Mouse (Mus musculus) lung, adult 2 months (tissue): ENCODE measurements around the gene Cd2. TPM values are rescaled to one million over a fixed set of nuclear protein-coding genes. Genes with fewer than 3 reads are reported as not detected.

Experiments
- DNase-seq: peaks from one replicate; pipeline ENCODE4 v3.0.0; 2022
- H3K4me1 ChIP-seq: fragments of 200-500 bp; 2 replicates; pipeline ENCODE4 v1.6.1; 2011; ENCODE audit warnings: low read length; ENCODE audit not compliant: control insufficient read depth, insufficient read depth
- H3K4me3 ChIP-seq: fragments of 200-500 bp; replicated peaks from 2 replicates; pipeline ENCODE3; 2011; ENCODE audit warnings: low read depth, mild to moderate bottlenecking, control low read depth, low read length; ENCODE audit errors: extremely low read depth
- CTCF ChIP-seq: fragments of 200-500 bp; IDR thresholded peaks from 2 replicates; pipeline ENCODE4 v1.5.1; 2011; ENCODE audit warnings: mild to moderate bottlenecking, low read length, control low read depth; ENCODE audit not compliant: insufficient read depth
- POLR2A ChIP-seq: fragments of 200-500 bp; IDR thresholded peaks from 2 replicates; pipeline ENCODE4 v1.6.1; 2011; ENCODE audit warnings: low read depth, mild to moderate bottlenecking, control low read depth, low read length, borderline replicate concordance; ENCODE audit errors: extremely low read depth
- WGBS: fragments of 180-500 bp; shearing (Covaris S2); methylation state at CpG from one replicate; pipeline ENCODE4 v1.1.7; 2018; 5-methylcytosine and 5-hydroxymethylcytosine counted together
- polyA plus RNA-seq: library from polyadenylated mRNA; depleted of rRNA; stranded (reverse); fragments of >200 nt; gene quantifications from 2 replicates; pipeline ENCODE4 v1.2.3, GENCODE M21; 2012

Gene Cd2
- polyA plus RNA-seq, 1 experiment, result 11.4 TPM

DNA sequence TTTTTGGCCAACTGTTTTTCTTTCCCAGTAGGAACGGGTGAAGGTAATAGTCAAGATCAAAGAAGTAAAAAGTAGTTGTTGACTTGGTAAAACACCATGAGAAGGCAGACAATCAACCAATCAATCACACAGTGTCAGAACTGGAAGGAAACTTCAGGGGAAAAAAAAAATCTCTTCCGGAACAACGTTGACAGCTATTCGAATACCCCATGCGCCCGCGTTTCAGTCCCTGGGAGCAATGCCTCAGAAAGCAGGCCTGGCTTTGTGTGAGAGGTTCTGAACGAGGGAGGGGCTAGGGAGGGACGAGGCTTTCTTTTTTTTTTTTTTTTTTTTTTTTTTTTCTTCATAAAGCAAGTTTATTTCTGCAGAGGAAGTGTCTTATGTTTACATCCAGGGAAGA is 18.4 kb upstream of the Cd2 start:
- no peak for TF ChIP-seq POLR2A
- TF ChIP-seq CTCF, result no peak
- 49% methylated on average over 9 of the region's 9 CpGs for WGBS
- Histone ChIP-seq H3K4me1 (peaks cover 6% of the 10 kb centered on the region), H3K4me3 (no peak overlapping the region)
- no peak for DNase-seq

DNA sequence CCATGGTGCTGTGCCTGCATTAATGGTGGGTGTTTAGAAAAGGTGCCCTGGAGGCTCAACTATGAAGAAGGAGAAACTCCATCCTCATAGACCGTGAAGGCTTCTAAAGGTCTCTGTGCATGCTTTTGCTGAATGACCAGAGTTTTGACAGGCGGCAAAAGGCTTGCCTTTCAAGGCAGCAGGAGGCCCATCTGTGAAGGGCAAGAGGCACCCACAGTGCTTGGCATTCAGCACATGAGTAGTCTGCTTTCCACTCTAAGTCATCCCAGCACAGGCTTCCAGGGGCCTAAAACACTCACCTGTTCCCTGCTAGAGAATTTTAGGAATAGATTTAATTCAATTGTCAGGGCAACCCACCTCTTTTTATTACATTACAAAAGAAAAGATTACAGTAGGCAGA is 17.3 kb upstream of the Cd2 start:
- no peak for DNase-seq
- Histone ChIP-seq H3K4me3 (no peak overlapping the region), H3K4me1 (peaks cover 11% of the 10 kb centered on the region)
- no peak for TF ChIP-seq CTCF
- TF ChIP-seq POLR2A, result no peak
- 91% methylated on average over 2 of the region's 2 CpGs for WGBS

DNA sequence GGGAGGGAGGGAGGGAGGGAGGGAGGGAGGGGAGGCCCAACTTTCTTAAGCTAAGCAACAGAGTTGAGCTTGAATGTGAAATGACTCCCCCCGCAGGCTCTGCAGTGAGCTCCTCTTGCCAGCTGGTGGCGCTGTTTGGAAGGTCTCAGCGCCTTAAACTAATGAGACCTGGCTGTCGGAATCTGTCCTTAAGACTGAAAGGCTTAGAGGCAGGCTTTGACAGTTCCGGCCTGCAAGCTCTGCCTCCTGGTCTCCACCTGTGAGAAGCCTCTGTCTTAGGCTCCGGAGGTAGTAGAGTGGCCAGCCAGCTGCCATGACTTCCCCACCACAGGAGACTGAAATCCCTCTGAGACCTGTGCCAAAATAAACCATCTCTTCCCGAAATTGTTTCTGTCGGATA is 16.4 kb upstream of the Cd2 start:
- no peak overlapping the region for H3K4me3 ChIP-seq
- peak; percentile 63 for DNase-seq
- WGBS, result 15% methylated on average over 8 of the region's 8 CpGs
- peak; percentile 81 for TF ChIP-seq CTCF
- TF ChIP-seq POLR2A, result no peak
- H3K4me1 ChIP-seq, result peaks cover 11% of the 10 kb centered on the region

DNA sequence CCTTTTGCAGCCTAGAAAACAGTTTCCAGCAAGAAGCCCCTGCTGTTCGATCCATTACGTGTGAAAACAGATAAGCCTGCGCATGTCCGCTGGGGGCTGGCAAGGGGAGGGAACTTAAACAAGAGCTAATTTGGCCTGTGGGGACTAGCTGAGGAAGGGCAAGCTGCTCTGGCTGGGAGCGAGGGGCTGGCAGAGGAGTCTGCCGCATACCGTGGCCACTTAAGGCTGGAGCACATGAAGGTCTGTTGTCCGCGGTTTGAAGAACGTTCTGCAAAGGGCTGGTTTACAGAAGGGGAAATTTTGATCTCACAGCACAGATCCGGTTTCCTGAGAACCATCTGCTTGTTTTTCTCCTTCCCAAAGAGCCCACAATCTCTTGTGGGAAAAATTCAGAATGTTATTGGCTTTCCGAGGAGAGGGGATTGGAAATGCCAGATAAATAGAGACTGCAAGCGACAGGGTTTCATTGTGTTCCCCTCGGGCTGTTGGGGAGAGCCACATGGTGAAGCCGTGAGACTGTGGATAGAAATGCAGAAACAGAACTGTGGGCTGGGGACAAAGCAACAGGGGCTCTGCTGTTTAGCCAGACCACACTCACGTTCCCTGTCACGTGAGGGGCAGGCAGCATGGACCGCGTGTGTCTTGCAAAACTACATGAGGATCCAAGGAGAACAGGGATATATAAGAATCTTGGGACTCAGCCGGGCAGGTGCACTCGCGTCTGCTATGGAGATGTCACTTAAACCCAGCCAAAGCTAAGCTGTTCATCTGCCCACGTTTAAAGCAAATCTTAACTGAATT is 12.7 kb upstream of the Cd2 start:
- DNase-seq, result no peak
- TF ChIP-seq POLR2A (no peak), CTCF (no peak)
- Histone ChIP-seq H3K4me3 (no peak overlapping the region), H3K4me1 (peaks cover 7% of the 10 kb centered on the region)
- WGBS, result 24% methylated on average over 23 of the region's 23 CpGs

DNA sequence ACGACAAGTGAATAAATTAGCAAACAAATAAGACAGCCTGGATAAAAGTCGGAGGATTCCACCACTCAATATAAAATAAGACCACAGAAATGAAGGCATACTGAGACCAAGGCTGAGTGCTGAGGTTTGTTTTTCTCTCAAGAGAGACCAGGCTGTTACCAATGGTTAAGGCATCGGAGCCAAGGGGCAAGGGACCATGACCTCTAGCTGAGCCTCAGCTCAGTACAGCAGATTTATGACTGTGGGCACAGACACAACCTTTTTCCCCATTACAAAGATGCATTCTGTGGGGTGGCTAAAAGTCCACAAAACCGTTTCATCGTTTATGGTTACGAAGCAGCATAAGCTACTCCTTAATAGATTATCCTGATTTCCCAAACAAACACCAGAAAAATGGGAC is 11.9 kb upstream of the Cd2 start:
- Histone ChIP-seq H3K4me3 (no peak overlapping the region), H3K4me1 (peaks cover 10% of the 10 kb centered on the region)
- WGBS, result 81% methylated on average over 6 of the region's 6 CpGs
- TF ChIP-seq POLR2A, result no peak
- no peak for TF ChIP-seq CTCF
- no peak for DNase-seq

DNA sequence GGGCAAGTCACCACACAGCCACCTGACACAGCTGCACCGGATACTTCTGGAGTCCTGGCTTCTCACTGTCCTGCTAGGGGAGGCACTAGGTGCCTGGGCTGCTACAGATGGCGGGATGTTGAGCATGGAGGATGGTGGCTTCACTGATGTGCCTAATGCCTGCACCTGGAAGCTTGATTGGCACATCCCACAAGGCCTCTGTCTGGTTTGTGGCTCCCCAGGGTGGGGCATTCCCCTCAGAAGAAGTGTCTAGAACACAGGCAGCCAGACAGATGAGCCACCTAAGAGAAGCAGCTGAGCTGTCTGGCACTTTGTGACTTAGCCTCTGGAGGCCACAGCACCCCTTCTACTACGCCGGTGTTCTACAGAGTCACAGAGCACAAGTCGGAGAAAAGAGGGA is 9.5 kb upstream of the Cd2 start:
- Histone ChIP-seq H3K4me1 (peaks cover 10% of the 10 kb centered on the region), H3K4me3 (no peak overlapping the region)
- DNase-seq, result no peak
- TF ChIP-seq CTCF (no peak), POLR2A (no peak)
- WGBS, result 92% methylated on average over 5 of the region's 5 CpGs

DNA sequence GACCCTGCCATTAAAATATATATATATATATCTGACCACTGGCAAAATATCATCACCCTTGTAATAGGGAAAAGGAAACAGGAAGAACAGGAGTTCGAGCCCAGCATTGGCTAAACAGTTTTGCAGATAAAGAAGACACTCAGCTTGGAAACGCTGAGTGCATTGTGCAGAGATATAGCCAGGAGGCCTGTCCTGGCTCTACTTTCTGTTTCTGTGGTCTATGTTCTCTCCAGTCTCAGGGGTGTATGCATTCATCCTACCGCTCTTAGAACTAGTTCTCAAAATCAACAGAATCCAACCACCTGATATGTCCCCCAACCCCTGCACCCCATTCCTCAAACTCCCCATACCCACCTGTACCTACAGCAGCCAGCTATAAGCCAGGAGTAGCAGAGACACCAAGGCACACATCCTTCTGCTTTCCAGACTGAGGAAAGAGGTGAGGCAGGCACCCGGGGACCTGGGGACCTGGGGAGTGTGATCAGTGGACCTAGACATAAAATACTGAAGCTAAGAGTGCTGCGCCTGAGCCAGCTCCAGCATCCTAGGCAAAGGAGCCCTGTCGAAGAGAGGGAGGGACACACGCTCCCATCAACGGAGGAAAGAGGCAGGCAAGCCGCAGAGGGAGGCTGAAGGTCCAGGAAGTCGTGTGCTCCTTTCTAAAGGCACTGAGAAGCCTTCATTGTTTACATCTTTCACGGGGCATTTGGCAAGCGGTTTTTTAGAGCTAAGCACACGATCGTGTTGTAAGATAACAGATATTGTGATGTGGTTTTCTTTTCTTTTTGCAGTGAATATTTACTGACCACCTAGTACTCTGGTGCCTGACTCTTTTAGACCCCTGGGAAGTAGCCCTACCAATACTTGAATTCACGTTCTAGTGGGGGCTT is 8.4 kb upstream of the Cd2 start:
- TF ChIP-seq POLR2A (no peak), CTCF (no peak)
- Histone ChIP-seq H3K4me1 (peaks cover 10% of the 10 kb centered on the region), H3K4me3 (no peak overlapping the region)
- 35% methylated on average over 15 of the region's 15 CpGs for WGBS
- DNase-seq, result no peak

DNA sequence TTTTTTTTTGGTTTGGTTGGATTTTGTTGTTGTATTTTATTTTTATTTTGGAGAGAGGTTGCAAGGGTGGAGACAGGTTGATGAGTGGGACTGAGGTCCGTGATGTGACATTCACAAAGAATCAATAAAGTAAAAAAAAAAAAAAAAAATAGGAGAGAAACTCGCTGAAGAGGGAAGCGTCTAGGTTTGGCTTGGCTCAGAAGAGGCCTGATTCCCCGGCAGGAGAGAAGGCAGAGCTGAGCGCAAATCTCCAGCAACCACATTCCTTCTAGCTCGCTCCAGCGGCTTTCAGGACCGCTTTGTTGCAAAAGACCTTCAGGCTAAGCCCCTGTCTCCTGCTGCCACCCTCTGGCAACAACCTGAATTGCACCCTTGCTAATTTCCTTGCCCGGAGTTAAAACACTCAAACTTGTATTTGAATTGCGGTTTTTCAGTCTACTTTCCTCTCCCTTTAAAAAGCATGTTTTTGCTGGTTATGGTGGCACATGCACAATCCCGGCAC is 7.7 kb upstream of the Cd2 start:
- TF ChIP-seq POLR2A (no peak), CTCF (peak; percentile 99)
- peak; percentile 92 for DNase-seq
- no peak overlapping the region for H3K4me3 ChIP-seq
- peaks cover 7% of the 10 kb centered on the region for H3K4me1 ChIP-seq
- WGBS, result 4% methylated on average over 11 of the region's 11 CpGs

DNA sequence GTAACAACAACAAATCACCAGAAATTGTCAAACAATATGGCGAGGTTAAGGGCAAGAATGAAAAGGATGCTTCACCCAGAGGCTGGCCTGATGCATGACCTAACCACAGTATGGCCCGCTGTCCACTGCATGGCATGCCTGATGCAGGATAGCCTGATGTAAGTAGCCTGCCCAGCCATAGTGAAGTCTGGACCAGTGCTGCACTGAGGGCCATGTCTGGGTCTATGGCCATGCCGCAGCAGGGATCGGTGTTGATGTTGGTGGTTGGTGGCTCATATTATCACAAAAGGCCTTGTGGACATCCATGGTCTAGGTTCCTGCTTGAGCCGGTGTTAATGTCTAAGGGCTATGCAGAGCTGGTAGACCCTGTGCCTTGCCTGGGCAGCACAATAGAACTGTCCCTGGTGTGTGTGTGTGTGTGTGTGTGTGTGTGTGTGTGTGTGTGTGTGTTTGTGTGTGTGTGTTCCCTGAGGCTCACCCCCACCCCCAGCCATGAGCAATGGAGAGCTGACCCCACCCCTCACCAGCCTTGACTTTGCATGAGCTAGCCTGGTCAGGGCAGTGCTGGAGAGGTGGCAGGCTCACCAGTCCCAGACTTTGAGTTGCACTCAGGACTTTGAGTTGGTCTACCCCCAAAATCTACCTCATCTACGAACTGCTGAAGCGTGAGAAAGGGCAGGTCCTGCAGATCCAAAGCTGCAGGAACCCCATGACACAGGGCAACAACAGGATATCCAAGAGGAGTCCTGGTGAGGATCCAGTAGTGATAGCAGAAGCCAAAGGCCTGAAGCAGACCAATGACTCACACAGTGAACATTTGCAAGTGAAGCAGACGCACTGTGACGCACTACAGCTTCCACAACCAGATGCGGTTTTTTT is 7.0 kb upstream of the Cd2 start:
- DNase-seq, result no peak
- no peak for TF ChIP-seq POLR2A
- 72% methylated on average over 10 of the region's 10 CpGs for WGBS
- H3K4me1 ChIP-seq, result peaks cover 7% of the 10 kb centered on the region
- no peak overlapping the region for H3K4me3 ChIP-seq
